Mouse (Mus musculus): ENCODE measurements at regions not wholly inside any gene's neighbourhood (a gene's known extent, or its start where the extent isn't known, plus 50 kb on each side); places are given as distances from the start of the nearest gene placed in this dataset.

GRCm38 (mm10) chr1:190027536-190027935 is 105.4 kb upstream of the Smyd2 start:
- TF ChIP-seq CTCF (IDR thresholded peaks at IDR 0.05; ENCODE audit: insufficient read depth, low read length) (no peak), POLR2A (IDR thresholded peaks at IDR 0.05; ENCODE audit: borderline replicate concordance, extremely low read depth, low read depth, low read length) (no peak)
